Mouse (Mus musculus) embryo, embryonic 10.5 days (tissue): ENCODE results near the gene Ccdc122.

Experiments used
- DNase-seq: peaks from one replicate; pipeline ENCODE4 v3.0.0-alpha.2; 2015; ENCODE audit warnings: low spot score

The Ccdc122 gene

GRCm38 (mm10) chr14:77130612-77131011 lies 94.0 kb downstream of the Ccdc122 start:
- DNase-seq, result no peak

- DNase-seq, result no peak
Observed at GRCm38 (mm10) chr14:77136936-77137335, 100.4 kb downstream of the Ccdc122 start.

GRCm38 (mm10) chr14:77141324-77142282 lies 105.0 kb downstream of the Ccdc122 start:
- DNase-seq, result peak; percentile 94

GRCm38 (mm10) chr14:77145103-77145502 lies 108.5 kb downstream of the Ccdc122 start:
- DNase-seq, result no peak

GRCm38 (mm10) chr14:77147635-77148034 lies 111.1 kb downstream of the Ccdc122 start:
- DNase-seq, result no peak

- no peak for DNase-seq
Observed at GRCm38 (mm10) chr14:77150556-77150955, 114.0 kb downstream of the Ccdc122 start.

- no peak for DNase-seq
Observed at GRCm38 (mm10) chr14:77151431-77151830, 114.9 kb downstream of the Ccdc122 start.

GRCm38 (mm10) chr14:77156222-77156910 lies 119.8 kb downstream of the Ccdc122 start, which contains the start of gene Enox1:
Gene Enox1 (plus strand): TSS chr14:77156763.
- DNase-seq, result peak; percentile 89

GRCm38 (mm10) chr14:77156911-77157504 lies 120.4 kb downstream of the Ccdc122 start:
- no peak for DNase-seq

GRCm38 (mm10) chr14:77157505-77157911 lies 120.9 kb downstream of the Ccdc122 start:
- DNase-seq, result peak; percentile 83

- no peak for DNase-seq
Observed at GRCm38 (mm10) chr14:77159397-77159796, 122.8 kb downstream of the Ccdc122 start.
